Mouse (Mus musculus): ENCODE results near the gene Tas2r115.
"Not testable (repeated sequence)": the region's sequence is repeated elsewhere in the genome, so short reads cannot be mapped to it uniquely, and the experiment has no call there.

Gene Tas2r115

GRCm38 (mm10) chr6:132737935-132738334, at the start of gene Tas2r115:
Gene Tas2r115, minus strand, starts transcription at chr6:132738035.
- DNase-seq (ENCODE audit: low read depth, low spot score), result no peak

DNA sequence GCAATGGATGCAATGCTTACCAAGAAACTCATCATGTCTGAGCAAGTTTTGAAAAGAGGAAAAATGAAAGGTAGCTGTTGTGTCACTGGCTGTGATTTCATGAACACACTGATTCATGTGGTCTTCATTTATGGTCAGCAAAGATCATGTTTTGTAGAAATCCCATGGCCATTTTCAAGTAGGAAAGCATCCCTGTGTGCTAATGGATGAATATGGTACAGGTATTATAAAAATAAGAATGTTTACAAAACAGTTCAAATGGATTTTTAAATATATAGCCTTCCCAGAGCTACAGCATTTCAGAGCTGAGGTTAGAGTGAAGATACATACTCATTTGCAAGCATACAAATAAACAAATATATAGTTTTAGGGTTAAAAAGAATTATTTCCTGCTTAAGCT, 40.2 kb upstream of the Tas2r115 start, which contains the start of gene Tas2r136:
TSS of gene Tas2r136 (minus strand) at position 101 of the 400 bp plus-strand sequence.
- DNase-seq (ENCODE audit: low read depth, low spot score), result no peak

- no peak for DNase-seq (ENCODE audit: low read depth, low spot score)
These were observed 24.0 kb upstream of the Tas2r115 start, which contains the start of gene Tas2r102 for GRCm38 (mm10) chr6:132761831-132762230. Gene Tas2r102, plus strand, starts transcription at chr6:132762131.

GRCm38 (mm10) chr6:132754430-132754829, 16.6 kb upstream of the Tas2r115 start, which contains the start of gene Tas2r124:
Gene Tas2r124, plus strand, starts transcription at chr6:132754730.
- no peak for DNase-seq (ENCODE audit: low read depth, low spot score)

- DNase-seq (ENCODE audit: low read depth, low spot score), result no peak
These were observed 12.4 kb upstream of the Tas2r115 start for GRCm38 (mm10) chr6:132750206-132750605.

- DNase-seq (ENCODE audit: low read depth, low spot score), result no peak
These were observed 26.0 kb downstream of the Tas2r115 start, which contains the start of gene Tas2r122 for GRCm38 (mm10) chr6:132711828-132712227. Gene Tas2r122, minus strand, starts transcription at chr6:132711928.

DNA sequence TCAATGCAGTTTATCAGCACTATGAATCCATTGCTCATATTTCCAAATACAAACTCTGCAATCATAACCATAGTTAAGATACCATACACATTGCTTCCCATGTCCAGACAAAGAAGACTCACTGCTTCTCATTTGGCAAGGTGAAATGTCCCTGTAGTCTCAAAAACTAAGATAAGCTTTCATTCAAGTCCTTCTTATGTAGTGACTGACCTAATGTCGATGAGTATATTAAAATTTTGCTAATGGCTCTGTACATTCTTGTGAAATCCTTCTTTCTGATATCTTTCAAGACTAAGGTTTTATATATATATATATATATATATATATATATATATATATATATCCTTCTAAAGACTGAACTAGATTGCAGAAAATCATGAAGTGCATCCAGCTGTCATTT, 36.9 kb downstream of the Tas2r115 start, which contains the start of gene Tas2r121:
TSS of gene Tas2r121 (minus strand) at position 101 of the 400 bp plus-strand sequence.
- no peak for DNase-seq (ENCODE audit: low read depth, low spot score)

GRCm38 (mm10) chr6:132691596-132691995, 46.2 kb downstream of the Tas2r115 start:
- not testable (repeated sequence) for DNase-seq (ENCODE audit: low read depth, low spot score)
